Comparison of ENCODE assay signal across 13 mouse cellular contexts in genomic region chr9:88329166-88329748, GRCm38 (mm10). TPM values are rescaled to one million over a fixed set of nuclear protein-coding genes. Genes with fewer than 3 reads are reported as not detected.
DNase-seq lines count a peak whose midpoint lies in the region; ATAC-seq and TF ChIP-seq lines count a peak whose summit lies in the region.
"Had no signal": no experiment of that assay in that cellular context is flagged by ENCODE, and none has a peak within 500 bp of the region (broad histone marks: within the 10 kb centered on the region; RNA-seq: fewer than 3 reads in every experiment).

No protein-coding gene starts in this region.

- TF ChIP-seq CTCF in left cerebral cortex, adult 2 months (IDR thresholded peaks at IDR 0.05): no peak

- H3K4me3 ChIP-seq in heart, embryonic 16.5 days (ENCODE audit: low read length): peak overlapping the region; percentile 15; the same call in 1 of the 2 replicates
- peak overlapping the region; percentile 13; the same call in 1 of the 2 replicates for H3K4me3 ChIP-seq in embryonic facial prominence, embryonic 15.5 days (replicated peaks)
- no peak overlapping the region for H3K4me3 ChIP-seq in lung, embryonic 16.5 days (ENCODE audit: low read length)
- H3K4me3 ChIP-seq in left cerebral cortex, adult 2 months: no peak overlapping the region
- H3K4me3 ChIP-seq: forebrain, embryonic 13.5 days had no signal

- H3K36me3 ChIP-seq in heart, embryonic 16.5 days (ENCODE audit: control insufficient read depth, insufficient read depth): no peaks in the 10 kb centered on the region
- no peaks in the 10 kb centered on the region for H3K36me3 ChIP-seq in embryonic facial prominence, embryonic 15.5 days
- H3K36me3 ChIP-seq in lung, embryonic 16.5 days (ENCODE audit: control insufficient read depth, insufficient read depth, low read length): no peaks in the 10 kb centered on the region
- H3K36me3 ChIP-seq: G1E had no signal

- 44% methylated on average over 10 of the region's 10 CpGs for WGBS in heart, embryonic 16.5 days
- WGBS in embryonic facial prominence, embryonic 15.5 days: 23% methylated on average over 10 of the region's 10 CpGs
- WGBS in lung, embryonic 16.5 days: 25% methylated on average over 10 of the region's 10 CpGs

- no peaks in the 10 kb centered on the region for H3K9me3 ChIP-seq in heart, embryonic 16.5 days (replicated peaks; ENCODE audit: control insufficient read depth, low read length)
- H3K9me3 ChIP-seq in embryonic facial prominence, embryonic 15.5 days (replicated peaks): no peaks in the 10 kb centered on the region
- H3K9me3 ChIP-seq in lung, embryonic 16.5 days (ENCODE audit: control insufficient read depth, low read length): no peaks in the 10 kb centered on the region
- H3K9me3 ChIP-seq: forebrain, embryonic 13.5 days; G1E had no signal

- H3K27ac ChIP-seq in heart, embryonic 16.5 days (ENCODE audit: low read length): no peak overlapping the region
- H3K27ac ChIP-seq in embryonic facial prominence, embryonic 15.5 days (replicated peaks): peak overlapping the region; percentile 48; the same call in 1 of the 2 replicates
- H3K27ac ChIP-seq in lung, embryonic 16.5 days (ENCODE audit: low read length): no peak overlapping the region; the same call in 1 of the 2 replicates
- H3K27ac ChIP-seq in left cerebral cortex, adult 2 months: no peak overlapping the region
- H3K27ac ChIP-seq: forebrain, embryonic 13.5 days had no signal

- intact Hi-C loops in left cerebral cortex, adult 2 months (cut with DNase I): loop anchor here (5.0 kb wide), 1 partner anchor 33 kb away; no protein-coding TSS in a partner anchor

- no peak for DNase-seq in heart, adult 9 months (ENCODE audit: low spot score in 2 of 2)
- peak; percentile 74 for DNase-seq in CD4-positive, CD25-positive, alpha-beta regulatory T cell, adult 2 months (ENCODE audit: low read depth, low spot score)
- no peak for DNase-seq in left cerebral cortex, adult 2 months (ENCODE audit: extremely low spot score in 1 of 2, low spot score in 2 of 2)
- no peak for DNase-seq in kidney, postnatal 4 days
- DNase-seq in gastrocnemius, postnatal 10 days: no peak
- DNase-seq: cerebellum, postnatal 25 days had no signal

- peaks cover 9% of the 10 kb centered on the region for H3K4me1 ChIP-seq in heart, embryonic 16.5 days (ENCODE audit: control insufficient read depth, insufficient read depth, low read length)
- peaks cover 19% of the 10 kb centered on the region; the same call in 1 of the 2 replicates for H3K4me1 ChIP-seq in embryonic facial prominence, embryonic 15.5 days
- H3K4me1 ChIP-seq in lung, embryonic 16.5 days (replicated peaks; ENCODE audit: control insufficient read depth, insufficient read depth, low read length): peaks cover 4% of the 10 kb centered on the region; the same call in 1 of the 2 replicates

- no peaks in the 10 kb centered on the region for H3K27me3 ChIP-seq in heart, embryonic 16.5 days (ENCODE audit: control insufficient read depth, insufficient read depth, low read length)
- H3K27me3 ChIP-seq in embryonic facial prominence, embryonic 15.5 days: 0 out of 2 replicates have a peak, but pooled peaks cover 5% of the 10 kb centered on the region
- H3K27me3 ChIP-seq in lung, embryonic 16.5 days (ENCODE audit: control insufficient read depth, insufficient read depth, low read depth, low read length): peaks cover 8% of the 10 kb centered on the region

- H3K9ac ChIP-seq in heart, embryonic 16.5 days (ENCODE audit: low read length): no peak overlapping the region
- no peak overlapping the region for H3K9ac ChIP-seq in embryonic facial prominence, embryonic 15.5 days
- H3K9ac ChIP-seq in lung, embryonic 16.5 days (ENCODE audit: low read length): no peak overlapping the region
- H3K9ac ChIP-seq: forebrain, embryonic 13.5 days had no signal

- no peak for ATAC-seq in heart, embryonic 16.5 days (replicated peaks; ENCODE audit: extremely low read depth, insufficient read depth, low FRiP score)
- no peak for ATAC-seq in embryonic facial prominence, embryonic 15.5 days (ENCODE audit: insufficient number of reproducible peaks, low FRiP score, low TSS enrichment, low read depth)
- ATAC-seq in lung, embryonic 16.5 days (ENCODE audit: low read depth): no peak
- ATAC-seq: forebrain, embryonic 13.5 days; hindbrain, embryonic 16.5 days; midbrain, embryonic 16.5 days had no signal

- peak overlapping the region; percentile 19 for H3K4me2 ChIP-seq in heart, embryonic 16.5 days (ENCODE audit: low read depth, low read length)
- H3K4me2 ChIP-seq in embryonic facial prominence, embryonic 15.5 days (replicated peaks): peak overlapping the region; percentile 93
- peak overlapping the region; percentile 2; the same call in 1 of the 2 replicates for H3K4me2 ChIP-seq in lung, embryonic 16.5 days (ENCODE audit: low read depth, low read length)
- H3K4me2 ChIP-seq: forebrain, embryonic 13.5 days had no signal

RNA-seq across cellular contexts. Expression of gene Nt5e, which starts 2.3 kb away (rescaled TPM):
- 4.6 and 5.8 TPM in 2 replicates for polyA plus RNA-seq in heart, embryonic 16.5 days (2015; fragmentation: Nextera tagmentation; extraction: Ambion mirVana)
- 18.9 and 20.6 TPM in 2 replicates for polyA plus RNA-seq in embryonic facial prominence, embryonic 15.5 days (2015; fragmentation: Nextera tagmentation; extraction: Ambion mirVana)
- 3.3 and 3.4 TPM in 2 replicates for polyA plus RNA-seq in lung, embryonic 16.5 days (2015; fragmentation: Nextera tagmentation; extraction: Ambion mirVana)
- total RNA-seq in left cerebral cortex, adult 2 months (2021): 1 to 10 TPM; 2.9 TPM
- total RNA-seq in gastrocnemius, postnatal 10 days (2021): 1 to 10 TPM; 7.2 to 8.4 TPM
- polyA plus RNA-seq: G1E had no signal

Comparison
In these comparisons a context has a peak if more than half of its experiments do, and no peak if none do; other contexts are left out.
1. H3K4me2 ChIP-seq: peak in every context shown above with its lines; median percentile 93 in embryonic facial prominence, embryonic 15.5 days; 19 in heart, embryonic 16.5 days; 2 in lung, embryonic 16.5 days.
2. H3K4me3 ChIP-seq: peak in heart, embryonic 16.5 days (single experiment) and embryonic facial prominence, embryonic 15.5 days (single experiment); none in lung, embryonic 16.5 days (single experiment) and left cerebral cortex, adult 2 months (single experiment).